24 mouse cellular contexts compared by ENCODE assay signal in the genomic region with DNA sequence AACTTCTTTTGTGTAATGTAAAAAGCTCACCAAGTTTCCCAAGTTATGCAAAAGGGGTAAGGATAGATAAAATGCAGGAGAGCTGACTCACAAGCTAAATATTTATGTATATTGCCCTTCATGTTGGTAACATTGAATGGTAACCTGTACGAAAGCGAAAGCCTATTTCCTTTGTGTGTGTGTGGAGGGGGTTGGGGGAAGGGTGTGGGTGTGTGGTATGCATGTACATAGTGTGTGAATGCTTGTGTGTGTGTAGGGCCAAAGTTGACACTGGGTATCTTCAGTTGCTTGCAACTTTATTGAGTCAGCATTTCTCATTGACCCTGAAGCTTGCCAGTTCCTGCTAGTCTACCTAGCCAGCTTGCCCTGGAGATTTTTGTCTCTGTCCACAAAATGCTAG. TPM values are rescaled to one million over a fixed set of nuclear protein-coding genes. Genes with fewer than 3 reads are reported as not detected.
DNase-seq lines count a peak whose midpoint lies in the region; ATAC-seq lines count a peak whose summit lies in the region.
"Had no signal": no experiment of that assay in that cellular context is flagged by ENCODE, and none has a peak within 500 bp of the region (broad histone marks: within the 10 kb centered on the region; RNA-seq: fewer than 3 reads in every experiment).

No protein-coding gene starts in this region.

- no peaks in the 10 kb centered on the region for H3K4me1 ChIP-seq in liver, embryonic 12.5 days
- H3K4me1 ChIP-seq: embryonic facial prominence, embryonic 12.5 days; embryonic facial prominence, embryonic 15.5 days; heart, embryonic 12.5 days; heart, embryonic 15.5 days; hindbrain, embryonic 15.5 days had no signal

- peak; percentile 48 for ATAC-seq in inflammation-experienced regulatory T-cells, adult 6 months
- no peak for ATAC-seq in liver, embryonic 12.5 days
- ATAC-seq: forebrain, embryonic 14.5 days; forebrain, postnatal 0 days; intestine, embryonic 16.5 days had no signal

- H3K9ac ChIP-seq in liver, embryonic 12.5 days = no peak overlapping the region
- H3K9ac ChIP-seq: embryonic facial prominence, embryonic 12.5 days; embryonic facial prominence, embryonic 15.5 days; forebrain, postnatal 0 days; heart, embryonic 12.5 days; heart, embryonic 15.5 days; hindbrain, embryonic 15.5 days had no signal

- WGBS in liver, embryonic 12.5 days (ENCODE audit: insufficient replicate concordance) = 95% methylated on average over 2 of the region's 2 CpGs

- no peaks in the 10 kb centered on the region for H3K9me3 ChIP-seq in liver, embryonic 12.5 days (replicated peaks)
- H3K9me3 ChIP-seq: embryonic facial prominence, embryonic 12.5 days; embryonic facial prominence, embryonic 15.5 days; heart, embryonic 12.5 days; heart, embryonic 15.5 days; hindbrain, embryonic 15.5 days had no signal

- H3K4me2 ChIP-seq in liver, embryonic 12.5 days = no peak overlapping the region
- H3K4me2 ChIP-seq: embryonic facial prominence, embryonic 12.5 days; embryonic facial prominence, embryonic 15.5 days; heart, embryonic 12.5 days; heart, embryonic 15.5 days; hindbrain, embryonic 15.5 days had no signal

- peaks cover 80% of the 10 kb centered on the region for H3K36me3 ChIP-seq in liver, embryonic 12.5 days

- no peaks in the 10 kb centered on the region for H3K27me3 ChIP-seq in liver, embryonic 12.5 days (replicated peaks)
- H3K27me3 ChIP-seq: embryonic facial prominence, embryonic 12.5 days; embryonic facial prominence, embryonic 15.5 days; heart, embryonic 12.5 days; heart, embryonic 15.5 days; hindbrain, embryonic 15.5 days had no signal

- H3K4me3 ChIP-seq in liver, embryonic 12.5 days = no peak overlapping the region
- H3K4me3 ChIP-seq: embryonic facial prominence, embryonic 12.5 days; embryonic facial prominence, embryonic 15.5 days; gastrocnemius, adult 2 months; heart, embryonic 12.5 days; heart, embryonic 15.5 days; hindbrain, embryonic 15.5 days had no signal

- no peak overlapping the region for H3K27ac ChIP-seq in liver, embryonic 12.5 days
- H3K27ac ChIP-seq: embryonic facial prominence, embryonic 12.5 days; embryonic facial prominence, embryonic 15.5 days; gastrocnemius, adult 2 months; heart, embryonic 15.5 days; hindbrain, embryonic 15.5 days had no signal

- peak; percentile 38 for DNase-seq in CD4-positive, CD25-positive, alpha-beta regulatory T cell, adult 2 months (ENCODE audit: low read depth, low spot score)
- DNase-seq in R1 (ENCODE audit: low read depth, low spot score) = peak; percentile 16
- no peak for DNase-seq in left cerebral cortex, adult 11 months (ENCODE audit: low spot score)
- no peak for DNase-seq in layer of hippocampus, adult 18-20 months (ENCODE audit: low spot score in 2 of 2)
- DNase-seq: adrenal gland, postnatal 14 days; cerebellum, adult 11 months; cerebellum, adult 2 months; cerebellum, adult 9-11 months; cerebellum, postnatal 25 days; forebrain, postnatal 0 days; gastrocnemius, adult 2 months; gastrocnemius, postnatal 14 days; heart, adult 11 months; heart, postnatal 14 days; heart, postnatal 4 days had no signal

RNA-seq across cellular contexts. Expression of gene Smc6, which starts 15.9 kb away (rescaled TPM):
- polyA plus RNA-seq in inflammation-experienced regulatory T-cells, adult 6 months (2017; shearing (Covaris generic)) = 100 to 1,000 TPM; 102 to 185 (median 183) TPM
- 10 to 100 TPM; 26.9 to 29.0 TPM for total RNA-seq in layer of hippocampus, adult 18-20 months (2021)
- polyA plus RNA-seq in liver, embryonic 12.5 days (2016; fragmentation: Nextera tagmentation; extraction: Ambion mirVana) = 79.9 and 90.2 TPM in 2 replicates

RNA-seq across cellular contexts. Expression of gene Gen1, which starts 16.0 kb away (rescaled TPM):
- 10 to 100 TPM in 1 of 3 experiments, 1 to 10 TPM in 2; 1.4 to 10.4 (median 1.7) TPM for polyA plus RNA-seq in inflammation-experienced regulatory T-cells, adult 6 months (2017; shearing (Covaris generic))
- 1 to 10 TPM; 2.1 to 2.6 TPM for total RNA-seq in layer of hippocampus, adult 18-20 months (2021)
- polyA plus RNA-seq in liver, embryonic 12.5 days (2016; fragmentation: Nextera tagmentation; extraction: Ambion mirVana) = 13.0 and 16.2 TPM in 2 replicates

Comparison
In these comparisons a context has a peak if more than half of its experiments do, and no peak if none do; other contexts are left out.
1. DNase-seq: peak in CD4-positive, CD25-positive, alpha-beta regulatory T cell, adult 2 months (single experiment) and R1 (single experiment); none in left cerebral cortex, adult 11 months (single experiment) and layer of hippocampus, adult 18-20 months (0 of 2).